Mouse (Mus musculus): ENCODE data around the gene P4ha3. TPM values are rescaled to one million over a fixed set of nuclear protein-coding genes. Genes with fewer than 3 reads are reported as not detected.

The P4ha3 gene
- polyA plus RNA-seq, 2 experiments: 0.83 to 1.5 TPM

- ATAC-seq (ENCODE audit: insufficient read depth) (no peak), DNase-seq (ENCODE audit: low read depth in 3 of 3, low spot score in 3 of 3) (no peak)
- peak; percentile 51; the same call in 1 of the 2 replicates for TF ChIP-seq EP300 (IDR thresholded peaks at IDR 0.05; ENCODE audit: low read depth)
- no peak for TF ChIP-seq CTCF (IDR thresholded peaks at IDR 0.05; ENCODE audit: low read depth)
- Histone ChIP-seq H3K36me3 (replicated peaks; ENCODE audit: control insufficient read depth, insufficient read depth, low read depth) (no peaks in the 10 kb centered on the region), H3K4me2 (ENCODE audit: low read depth) (no peak overlapping the region), H3K27me3 (ENCODE audit: control insufficient read depth, insufficient read depth, low read length) (no peaks in the 10 kb centered on the region), H3K9me3 (ENCODE audit: control insufficient read depth, low read length) (no peaks in the 10 kb centered on the region), H3K4me3 (ENCODE audit: insufficient read depth in 1 of 2, low read depth in 2 of 2, low read length in 2 of 2) (no peak overlapping the region), H3K27ac (no peak overlapping the region), H3K4me1 (replicated peaks; ENCODE audit: control insufficient read depth in 2 of 2, insufficient read depth in 2 of 2, low read length in 1 of 2) (no peaks in the 10 kb centered on the region), H3K9ac (replicated peaks) (no peak overlapping the region)
- 53% methylated on average over 6 of the region's 6 CpGs for WGBS (ENCODE audit: insufficient replicate concordance)
Measured at GRCm38 (mm10) chr7:100274507-100274906, 10.8 kb upstream of the P4ha3 start.

- no peak overlapping the region for H3K4me2 ChIP-seq (ENCODE audit: low read depth)
- no peak overlapping the region for H3K27ac ChIP-seq
- ATAC-seq (ENCODE audit: insufficient read depth) (no peak), DNase-seq (ENCODE audit: low read depth in 3 of 3, low spot score in 3 of 3) (no peak)
- H3K36me3 ChIP-seq (replicated peaks; ENCODE audit: control insufficient read depth, insufficient read depth, low read depth): no peaks in the 10 kb centered on the region
- no peak overlapping the region for H3K9ac ChIP-seq (replicated peaks)
- H3K4me1 ChIP-seq (replicated peaks; ENCODE audit: control insufficient read depth in 2 of 2, insufficient read depth in 2 of 2, low read length in 1 of 2): no peaks in the 10 kb centered on the region
- WGBS (ENCODE audit: insufficient replicate concordance): 29% methylated on average over 2 of the region's 2 CpGs
- no peak overlapping the region for H3K4me3 ChIP-seq (ENCODE audit: insufficient read depth in 1 of 2, low read depth in 2 of 2, low read length in 2 of 2)
- TF ChIP-seq CTCF (IDR thresholded peaks at IDR 0.05; ENCODE audit: low read depth) (peak; percentile 48; the same call in 1 of the 2 replicates), EP300 (IDR thresholded peaks at IDR 0.05; ENCODE audit: low read depth) (no peak)
- no peaks in the 10 kb centered on the region for H3K27me3 ChIP-seq (ENCODE audit: control insufficient read depth, insufficient read depth, low read length)
- H3K9me3 ChIP-seq (ENCODE audit: control insufficient read depth, low read length): no peaks in the 10 kb centered on the region
Measured at GRCm38 (mm10) chr7:100276397-100276796, 8.9 kb upstream of the P4ha3 start.

GRCm38 (mm10) chr7:100279803-100280202 lies 5.5 kb upstream of the P4ha3 start:
- ATAC-seq (ENCODE audit: insufficient read depth): no peak
- Histone ChIP-seq H3K9me3 (ENCODE audit: control insufficient read depth, low read length) (no peaks in the 10 kb centered on the region), H3K36me3 (replicated peaks; ENCODE audit: control insufficient read depth, insufficient read depth, low read depth) (no peaks in the 10 kb centered on the region), H3K9ac (replicated peaks) (no peak overlapping the region), H3K4me1 (replicated peaks; ENCODE audit: control insufficient read depth in 2 of 2, insufficient read depth in 2 of 2, low read length in 1 of 2) (no peaks in the 10 kb centered on the region), H3K27me3 (ENCODE audit: control insufficient read depth, insufficient read depth, low read length) (peaks cover 9% of the 10 kb centered on the region), H3K27ac (no peak overlapping the region), H3K4me3 (ENCODE audit: insufficient read depth in 1 of 2, low read depth in 2 of 2, low read length in 2 of 2) (no peak overlapping the region), H3K4me2 (ENCODE audit: low read depth) (no peak overlapping the region)
- TF ChIP-seq CTCF (IDR thresholded peaks at IDR 0.05; ENCODE audit: low read depth): peak; percentile 82
- TF ChIP-seq EP300 (IDR thresholded peaks at IDR 0.05; ENCODE audit: low read depth): no peak
- 0% methylated on average over 1 of the region's 1 CpGs for WGBS (ENCODE audit: insufficient replicate concordance)
- DNase-seq (ENCODE audit: low read depth in 3 of 3, low spot score in 3 of 3): peak; percentile 30 to 37 (median 34)

- DNase-seq (ENCODE audit: low read depth in 3 of 3, low spot score in 3 of 3) (no peak), ATAC-seq (ENCODE audit: insufficient read depth) (no peak)
- H3K9ac ChIP-seq (replicated peaks): no peak overlapping the region
- H3K4me3 ChIP-seq (ENCODE audit: insufficient read depth in 1 of 2, low read depth in 2 of 2, low read length in 2 of 2): no peak overlapping the region
- peaks cover 0 to 2% of the 10 kb centered on the region in 2 experiments; a peak in 1 of 4 replicates for H3K4me1 ChIP-seq (replicated peaks; ENCODE audit: control insufficient read depth in 2 of 2, insufficient read depth in 2 of 2, low read length in 1 of 2)
- H3K36me3 ChIP-seq (replicated peaks; ENCODE audit: control insufficient read depth, insufficient read depth, low read depth): no peaks in the 10 kb centered on the region
- peaks cover 27% of the 10 kb centered on the region for H3K27me3 ChIP-seq (ENCODE audit: control insufficient read depth, insufficient read depth, low read length)
- WGBS (ENCODE audit: insufficient replicate concordance): 36% methylated on average over 3 of the region's 3 CpGs
- H3K9me3 ChIP-seq (ENCODE audit: control insufficient read depth, low read length): no peaks in the 10 kb centered on the region
- no peak for TF ChIP-seq EP300 (IDR thresholded peaks at IDR 0.05; ENCODE audit: low read depth)
- no peak for TF ChIP-seq CTCF (IDR thresholded peaks at IDR 0.05; ENCODE audit: low read depth)
- no peak overlapping the region for H3K4me2 ChIP-seq (ENCODE audit: low read depth)
- no peak overlapping the region for H3K27ac ChIP-seq
Measured at GRCm38 (mm10) chr7:100281596-100281995, 3.7 kb upstream of the P4ha3 start.

GRCm38 (mm10) chr7:100283298-100283697 lies 2.0 kb upstream of the P4ha3 start:
- no peak overlapping the region for H3K4me3 ChIP-seq (ENCODE audit: insufficient read depth in 1 of 2, low read depth in 2 of 2, low read length in 2 of 2)
- no peaks in the 10 kb centered on the region for H3K9me3 ChIP-seq (ENCODE audit: control insufficient read depth, low read length)
- DNase-seq (ENCODE audit: low read depth in 3 of 3, low spot score in 3 of 3): no peak
- 42% methylated on average over 3 of the region's 3 CpGs for WGBS (ENCODE audit: insufficient replicate concordance)
- ATAC-seq (ENCODE audit: insufficient read depth): no peak
- TF ChIP-seq CTCF (IDR thresholded peaks at IDR 0.05; ENCODE audit: low read depth) (no peak), EP300 (IDR thresholded peaks at IDR 0.05; ENCODE audit: low read depth) (no peak)
- no peaks in the 10 kb centered on the region for H3K36me3 ChIP-seq (replicated peaks; ENCODE audit: control insufficient read depth, insufficient read depth, low read depth)
- no peak overlapping the region for H3K4me2 ChIP-seq (ENCODE audit: low read depth)
- no peak overlapping the region for H3K27ac ChIP-seq
- H3K9ac ChIP-seq (replicated peaks): no peak overlapping the region
- peaks cover 0 to 2% of the 10 kb centered on the region in 2 experiments; a peak in 1 of 4 replicates for H3K4me1 ChIP-seq (replicated peaks; ENCODE audit: control insufficient read depth in 2 of 2, insufficient read depth in 2 of 2, low read length in 1 of 2)
- H3K27me3 ChIP-seq (ENCODE audit: control insufficient read depth, insufficient read depth, low read length): peaks cover 33% of the 10 kb centered on the region

All from liver, embryonic 14.5 days (tissue).